Mouse (Mus musculus) urinary bladder, postnatal 36 days (tissue): ENCODE measurements around the gene Elovl1.
A peak's percentile ranks its signal among the peaks of the same experiment; 100 is the strongest.

Experiments used
- DNase-seq, 2 experiments: peaks; one replicate each; pipeline ENCODE4 v3.0.0; 2022; ENCODE audit warnings: low spot score in 2 of 2, mixed read lengths in 1 of 2

Elovl1 gene

GRCm38 (mm10) chr4:118428531-118429214 lies 780 bp downstream of the Elovl1 start:
- DNase-seq = peak; percentile 38 to 43

GRCm38 (mm10) chr4:118429215-118429895 lies 1.5 kb downstream of the Elovl1 start:
- DNase-seq = peak; percentile 67 to 73

GRCm38 (mm10) chr4:118432332-118432731 lies 4.4 kb downstream of the Elovl1 start:
- no peak for DNase-seq

GRCm38 (mm10) chr4:118436820-118437603 lies 9.1 kb downstream of the Elovl1 start, which contains the start of gene Cdc20:
Gene Cdc20 (minus strand): TSS chr4:118437352.
- DNase-seq = peak; percentile 87 to 90

- no peak for DNase-seq
Measured at GRCm38 (mm10) chr4:118437829-118438253, 9.9 kb downstream of the Elovl1 start.

- no peak for DNase-seq
Measured at GRCm38 (mm10) chr4:118445088-118445487, 17.2 kb downstream of the Elovl1 start.

GRCm38 (mm10) chr4:118445781-118446414 lies 18.0 kb downstream of the Elovl1 start:
- peak; percentile 29 to 44 for DNase-seq

- DNase-seq = no peak
Measured at GRCm38 (mm10) chr4:118446415-118447153, 18.7 kb downstream of the Elovl1 start.

GRCm38 (mm10) chr4:118457345-118457975 lies 29.6 kb downstream of the Elovl1 start, which contains the start of gene Mpl:
Gene Mpl (minus strand): TSS chr4:118457513.
- no peak for DNase-seq

GRCm38 (mm10) chr4:118464956-118465355 lies 37.1 kb downstream of the Elovl1 start:
- DNase-seq = no peak

GRCm38 (mm10) chr4:118465697-118466163 lies 37.8 kb downstream of the Elovl1 start:
- peak in 1 of 2 experiments; percentile 4 for DNase-seq

- DNase-seq = no peak
Measured at GRCm38 (mm10) chr4:118471281-118471680, 43.4 kb downstream of the Elovl1 start.

GRCm38 (mm10) chr4:118472687-118473086 lies 44.8 kb downstream of the Elovl1 start:
- DNase-seq = no peak

- DNase-seq = no peak
Measured at GRCm38 (mm10) chr4:118476773-118477530, 49.1 kb downstream of the Elovl1 start.
